Mouse (Mus musculus) brain, adult 10 weeks (tissue): ENCODE results near the gene Ppan. TPM values are rescaled to one million over a fixed set of nuclear protein-coding genes. Genes with fewer than 3 reads are reported as not detected.

ENCODE experiments used
- polyA plus RNA-seq: library from polyadenylated mRNA; stranded (reverse); fragments of 350-450 nt; fragmentation: Illumina TruSeq; extraction: RNeasy Lipid Tissue Mini Kit (QIAGEN cat#74804); gene quantifications from one replicate; pipeline ENCODE4 v1.2.3, GENCODE M21; 2015; ENCODE audit warnings: low read depth, low replicate concordance

Ppan gene
- polyA plus RNA-seq: 20.5 TPM

GRCm38 (mm10) chr9:20887704-20888385, at the start of gene Ppan:
Ppan (plus strand) TSS chr9:20888175.

DNA sequence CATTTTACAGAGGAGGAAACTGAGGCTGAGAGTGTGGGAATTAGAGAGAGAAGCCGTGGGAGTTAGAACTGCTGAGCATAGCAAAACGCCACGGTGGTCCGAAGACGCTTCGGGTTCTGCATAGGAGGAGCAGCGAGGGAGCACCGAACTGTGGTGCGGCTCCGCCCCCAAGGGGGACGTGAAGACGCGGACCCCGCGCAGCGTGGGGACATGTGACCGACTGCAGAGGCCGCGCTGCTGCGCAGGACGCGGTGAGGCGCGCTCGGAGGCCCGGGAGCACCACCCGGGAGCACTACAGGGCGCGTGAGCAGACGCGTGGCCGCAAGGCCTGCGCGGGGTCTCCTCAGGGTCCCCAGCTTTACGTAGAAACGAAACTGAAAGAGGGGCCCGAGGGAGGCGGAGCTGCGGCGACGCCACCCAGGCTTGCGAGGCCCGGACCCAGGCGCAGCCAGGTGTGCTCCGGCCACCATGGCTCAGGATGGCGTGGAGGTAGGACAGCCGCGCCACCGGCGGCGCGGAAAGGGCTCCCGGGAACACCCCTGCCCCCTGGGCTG, 19.4 kb upstream of the Ppan start, which contains the start of gene A230050P20Rik:
Gene A230050P20Rik, plus strand, starts transcription at position 195 of the 554 bp plus-strand sequence.

DNA sequence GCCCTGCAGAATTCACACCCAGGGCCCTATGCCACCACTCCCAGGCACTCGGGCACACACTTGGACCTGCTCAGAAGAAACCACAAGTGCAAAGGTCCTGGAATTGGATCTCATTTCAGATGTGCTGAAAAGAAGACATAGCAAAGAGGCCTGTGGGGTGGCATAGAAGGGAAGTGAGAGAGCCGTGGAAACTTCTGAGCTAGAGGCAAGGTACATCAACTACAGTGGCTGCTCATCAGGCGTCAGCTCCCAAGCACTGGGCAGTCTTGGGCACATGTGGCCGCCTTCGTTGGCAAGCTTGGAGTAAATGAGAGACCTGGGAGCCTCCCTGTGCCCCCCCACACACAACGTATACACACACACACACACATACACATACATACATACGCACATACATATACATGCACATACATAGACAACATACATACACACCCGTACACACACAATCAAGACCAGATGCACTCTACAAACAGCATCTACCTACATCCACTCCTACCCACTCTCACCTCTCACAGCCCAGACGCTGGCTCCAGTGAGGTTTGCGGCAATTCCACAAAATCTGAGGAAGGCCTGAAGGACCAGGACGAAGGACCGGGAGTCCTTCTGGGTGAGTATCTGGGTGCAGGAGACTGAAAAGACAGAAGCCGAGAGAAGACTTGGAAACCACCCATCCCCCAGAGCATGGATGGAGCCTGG, 8.7 kb upstream of the Ppan start, which contains the start of gene Angptl6:
Gene Angptl6, minus strand, starts transcription at position 631 of the 696 bp plus-strand sequence.

GRCm38 (mm10) chr9:20898511-20899073, 10.6 kb downstream of the Ppan start, which contains the start of gene Eif3g:
Eif3g (minus strand) TSS chr9:20898623.

Other genes starting within 250 kb of the Ppan start
- 642 TPM for gene Ubl5, start 245.3 kb upstream of the Ppan start, polyA plus RNA-seq
- 16.8 TPM for gene Fbxl12, start 243.4 kb upstream of the Ppan start, polyA plus RNA-seq
- 44.8 TPM for gene Pin1, start 236.1 kb upstream of the Ppan start, polyA plus RNA-seq
- gene Olfm2, start 141.8 kb upstream of the Ppan start, polyA plus RNA-seq: 130 TPM
- 1.4 TPM for gene Col5a3, start 73.1 kb upstream of the Ppan start, polyA plus RNA-seq
- not detected for gene Rdh8, start 69.7 kb upstream of the Ppan start, polyA plus RNA-seq
- gene A230050P20Rik, start 19.5 kb upstream of the Ppan start, polyA plus RNA-seq: 87.5 TPM
- 11.2 TPM for gene Angptl6, start 8.4 kb upstream of the Ppan start, polyA plus RNA-seq
- gene Eif3g, start 10.4 kb downstream of the Ppan start, polyA plus RNA-seq: 131 TPM
- gene Dnmt1, start 71.7 kb downstream of the Ppan start, polyA plus RNA-seq: 23.5 TPM
- 1.8 TPM for gene S1pr2, start 88.6 kb downstream of the Ppan start, polyA plus RNA-seq
- gene Mrpl4, start 114.6 kb downstream of the Ppan start, polyA plus RNA-seq: 70.1 TPM
- 1.8 TPM for gene Icam1, start 127.8 kb downstream of the Ppan start, polyA plus RNA-seq
- 1.9 TPM for gene Icam4, start 141.2 kb downstream of the Ppan start, polyA plus RNA-seq
- 111 TPM for gene Icam5, start 143.9 kb downstream of the Ppan start, polyA plus RNA-seq
- not detected for gene Zglp1, start 178.9 kb downstream of the Ppan start, polyA plus RNA-seq
- gene Gm49373, start 184.9 kb downstream of the Ppan start, polyA plus RNA-seq: 1.4 TPM
- 105 TPM for gene Fdx1l, start 185.4 kb downstream of the Ppan start, polyA plus RNA-seq
- 0.58 TPM for gene Gm38431, start 203.8 kb downstream of the Ppan start, polyA plus RNA-seq
- 20.6 TPM for gene Raver1, start 203.8 kb downstream of the Ppan start, polyA plus RNA-seq
- gene Tyk2, start 243.1 kb downstream of the Ppan start, polyA plus RNA-seq: 8.4 TPM